Mouse (Mus musculus) myocyte (in vitro differentiated cells): ENCODE results near the gene Xlr5a.

Source experiments
- CEBPB ChIP-seq: IDR thresholded peaks from 2 replicates; pipeline ENCODE4 v1.6.1; 2011; ENCODE audit warnings: mild to moderate bottlenecking, moderate library complexity; ENCODE audit not compliant: poor library complexity, insufficient read depth, severe bottlenecking
- E2F4 ChIP-seq: IDR thresholded peaks from one replicate; pipeline ENCODE4 v1.6.1; 2011; ENCODE audit warnings: mild to moderate bottlenecking, control low read depth, moderate library complexity; ENCODE audit not compliant: insufficient read depth
- MAX ChIP-seq: IDR thresholded peaks from one replicate; pipeline ENCODE4 v1.6.1; 2011; ENCODE audit warnings: low read depth, mild to moderate bottlenecking, control low read depth
- MYOD1 ChIP-seq, 3 experiments: IDR thresholded peaks; one replicate each; pipeline ENCODE4 v1.6.1; 2011; ENCODE audit warnings: control low read depth in 2 of 3, low read depth in 2 of 3, mild to moderate bottlenecking in 2 of 3, moderate library complexity in 1 of 3; ENCODE audit not compliant: insufficient read length in 2 of 3, control insufficient read depth in 1 of 3
- MYOG ChIP-seq, 3 experiments: IDR thresholded peaks; one replicate each; pipeline ENCODE4 v1.6.1; 2011; ENCODE audit warnings: control low read depth in 2 of 3, low read depth in 2 of 3, mild to moderate bottlenecking in 2 of 3; ENCODE audit not compliant: insufficient read length in 2 of 3, control insufficient read depth in 1 of 3, insufficient read depth in 1 of 3
- POLR2A ChIP-seq: IDR thresholded peaks from one replicate; pipeline ENCODE4 v1.6.1; 2011; ENCODE audit warnings: low read depth, mild to moderate bottlenecking, control low read depth, moderate library complexity; ENCODE audit not compliant: insufficient read length
- POLR2AphosphoS2 ChIP-seq: IDR thresholded peaks from one replicate; pipeline ENCODE4 v1.6.1; 2011; ENCODE audit warnings: low read depth, control low read depth; ENCODE audit not compliant: insufficient read length
- TCF12 ChIP-seq: IDR thresholded peaks from one replicate; pipeline ENCODE4 v1.6.1; 2011; ENCODE audit warnings: mild to moderate bottlenecking, control low read depth; ENCODE audit not compliant: poor library complexity, insufficient read depth, severe bottlenecking
- USF1 ChIP-seq: IDR thresholded peaks from one replicate; pipeline ENCODE4 v1.6.1; 2011; ENCODE audit warnings: low read depth, mild to moderate bottlenecking, control low read depth, moderate library complexity

- TF ChIP-seq E2F4 (no peak), TCF12 (no peak), POLR2A (peak; percentile 76), MYOG (IDR thresholded peaks at IDR 0.05; ENCODE audit: control insufficient read depth in 1 of 3, insufficient read depth in 1 of 3, insufficient read length in 2 of 3, low read depth in 2 of 3) (no peak), MAX (no peak), CEBPB (no peak), USF1 (no peak), MYOD1 (IDR thresholded peaks at IDR 0.05; ENCODE audit: control insufficient read depth in 1 of 3, insufficient read length in 2 of 3, low read depth in 2 of 3) (no peak), POLR2AphosphoS2 (peak; percentile 57)
Measured at GRCm38 (mm10) chrX:73342483-73342895, 49.7 kb upstream of the Xlr5a start, which contains the start of gene Zfp275.
